Mouse (Mus musculus) gastrocnemius, adult 2 months (tissue): ENCODE results near the gene H2-Q10. TPM values are rescaled to one million over a fixed set of nuclear protein-coding genes. Genes with fewer than 3 reads are reported as not detected.

Experiments
- DNase-seq: peaks from one replicate; pipeline ENCODE4 v3.0.0; 2022
- H3K27ac ChIP-seq: fragments of 200-600 bp; 2 replicates; pipeline ENCODE4 v1.8.1; 2022; ENCODE audit warnings: mild to moderate bottlenecking
- H3K4me3 ChIP-seq: fragments of 200-600 bp; 2 replicates; pipeline ENCODE4 v1.8.1; 2022; ENCODE audit warnings: mild to moderate bottlenecking, moderate library complexity
- CTCF ChIP-seq: fragments of 200-600 bp; IDR thresholded peaks from 2 replicates; pipeline ENCODE4 v1.8.1; 2022; ENCODE audit warnings: antibody characterized with exemption, mild to moderate bottlenecking, moderate library complexity
- intact Hi-C: fragments of 180-260 bp; cut with DNase I; formaldehyde crosslinking; loops from one replicate; pipeline ENCODE4 v1.15.1; 2025
- total RNA-seq, 2 experiments: library from RNA; stranded (reverse); gene quantifications; 2 replicates each; pipeline ENCODE4 v1.2.3; 2021

The H2-Q10 gene
- total RNA-seq, 2 experiments from 2014 or later, result 0.05 to 0.33 TPM

- Histone ChIP-seq H3K27ac (peak overlapping the region; percentile 60), H3K4me3 (peak overlapping the region; percentile 84)
- no peak for TF ChIP-seq CTCF
- intact Hi-C loops, result no loop called here
- DNase-seq, result peak; percentile 46
These were observed 46.2 kb downstream of the H2-Q10 start for GRCm38 (mm10) chr17:35515911-35516640.

GRCm38 (mm10) chr17:35516652-35517500 is 47.0 kb downstream of the H2-Q10 start, which contains the start of the genes Tcf19 and Cchcr1:
Gene Tcf19, minus strand, starts transcription at chr17:35516824.
Gene Cchcr1, plus strand, starts transcription at chr17:35517100.
- TF ChIP-seq CTCF, result no peak
- intact Hi-C loops, result no loop called here
- Histone ChIP-seq H3K27ac (peak within 1 kb of the TSS; percentile 61), H3K4me3 (peak within 1 kb of the TSS; percentile 84)
- DNase-seq, result peak; percentile 98

GRCm38 (mm10) chr17:35517526-35517925 is 47.6 kb downstream of the H2-Q10 start:
- Histone ChIP-seq H3K4me3 (peak overlapping the region; percentile 84), H3K27ac (peak overlapping the region; percentile 61; the same call in 1 of the 2 replicates)
- no peak for TF ChIP-seq CTCF
- no peak for DNase-seq
- intact Hi-C loops, result no loop called here

Other genes starting within 250 kb of the H2-Q10 start
- not detected for gene Gm16181, start 249.3 kb upstream of the H2-Q10 start, total RNA-seq
- 1 to 10 TPM; 1.9 to 2.0 TPM for gene Atp6v1g2, start 236.4 kb upstream of the H2-Q10 start, total RNA-seq
- 1 to 10 TPM; 7.0 to 7.8 TPM for gene Nfkbil1, start 234.3 kb upstream of the H2-Q10 start, total RNA-seq
- 10 to 100 TPM; 83.8 to 94.7 TPM for gene Ddx39b, start 228.3 kb upstream of the H2-Q10 start, total RNA-seq
- gene H2-D1, start 207.4 kb upstream of the H2-Q10 start, total RNA-seq, result 10 to 100 TPM; 30.4 to 38.5 TPM
- gene H2-Q1, start 149.7 kb upstream of the H2-Q10 start, total RNA-seq, result under 1 TPM; 0.25 to 0.36 TPM
- gene H2-Q2, start 127.8 kb upstream of the H2-Q10 start, total RNA-seq, result under 1 TPM; 0.17 to 0.20 TPM
- 1 to 10 TPM; 3.1 to 3.5 TPM for gene H2-Q4, start 90.5 kb upstream of the H2-Q10 start, total RNA-seq
- gene H2-Q6, start 45.2 kb upstream of the H2-Q10 start, total RNA-seq, result under 1 TPM in 1 of 2 experiments, not detected in 1; 0.18 TPM
- under 1 TPM; 0.61 to 0.82 TPM for gene H2-Q7, start 30.9 kb upstream of the H2-Q10 start, total RNA-seq
- gene Pou5f1, start 35.9 kb downstream of the H2-Q10 start, total RNA-seq, result not detected
- 1 to 10 TPM in 1 of 2 experiments, under 1 TPM in 1; 0.73 to 1.0 TPM for gene Tcf19, start 46.7 kb downstream of the H2-Q10 start, total RNA-seq
- 1 to 10 TPM; 1.7 TPM for gene Cchcr1, start 47.0 kb downstream of the H2-Q10 start, total RNA-seq
- gene Psors1c2, start 63.1 kb downstream of the H2-Q10 start, total RNA-seq, result not detected
- gene Cdsn, start 82.0 kb downstream of the H2-Q10 start, total RNA-seq, result not detected
- not detected for gene 2300002M23Rik, start 97.4 kb downstream of the H2-Q10 start, total RNA-seq
- not detected for gene Sfta2, start 131.5 kb downstream of the H2-Q10 start, total RNA-seq
- gene Gm9573, start 156.5 kb downstream of the H2-Q10 start, total RNA-seq, result not detected
- gene Mucl3, start 173.6 kb downstream of the H2-Q10 start, total RNA-seq, result not detected
- gene Vars2, start 197.5 kb downstream of the H2-Q10 start, total RNA-seq, result 10 to 100 TPM; 12.8 to 16.8 TPM
- gene Gtf2h4, start 203.7 kb downstream of the H2-Q10 start, total RNA-seq, result 10 to 100 TPM; 18.1 to 24.2 TPM
- 10 to 100 TPM; 13.4 to 15.9 TPM for gene Ddr1, start 234.5 kb downstream of the H2-Q10 start, total RNA-seq